Mouse (Mus musculus) intestine, embryonic 16.5 days (tissue): ENCODE data around the gene P4ha1. TPM values are rescaled to one million over a fixed set of nuclear protein-coding genes. Genes with fewer than 3 reads are reported as not detected.

Source experiments
- ATAC-seq: fragments of 200-750 bp; cut with Nextera tagmentation; 2 replicates; pipeline ENCODE4 v1.8.0; 2017; ENCODE audit warnings: moderate TSS enrichment, moderate library complexity
- H3K27ac ChIP-seq: fragments of 300-500 bp; sonication (generic); 2 replicates; pipeline ENCODE4 v1.5.1; 2014; ENCODE audit warnings: mild to moderate bottlenecking, low read length
- H3K27me3 ChIP-seq: fragments of 300-500 bp; sonication (generic); replicated peaks from 2 replicates; pipeline ENCODE4 v1.6.1; 2014; ENCODE audit warnings: low read length, control low read depth, mixed read lengths; ENCODE audit not compliant: control insufficient read depth, insufficient read depth
- H3K36me3 ChIP-seq: fragments of 300-500 bp; sonication (generic); 2 replicates; pipeline ENCODE4 v1.6.1; 2014; ENCODE audit warnings: low read length, control low read depth; ENCODE audit not compliant: control insufficient read depth, insufficient read depth
- H3K4me1 ChIP-seq: fragments of 300-500 bp; sonication (generic); 2 replicates; pipeline ENCODE4 v1.6.1; 2014; ENCODE audit warnings: low read length, control low read depth, mixed read lengths; ENCODE audit not compliant: control insufficient read depth, insufficient read depth
- H3K4me2 ChIP-seq: fragments of 300-500 bp; sonication (generic); 2 replicates; pipeline ENCODE4 v1.6.1; 2014; ENCODE audit warnings: low read depth, low read length, control low read depth
- H3K4me3 ChIP-seq: fragments of 300-500 bp; sonication (generic); 2 replicates; pipeline ENCODE4 v1.5.1; 2014; ENCODE audit warnings: mild to moderate bottlenecking, low read length
- H3K9ac ChIP-seq: fragments of 300-500 bp; sonication (generic); 2 replicates; pipeline ENCODE4 v1.6.1; 2014; ENCODE audit warnings: low read depth, low read length
- H3K9me3 ChIP-seq: fragments of 300-500 bp; sonication (generic); 2 replicates; pipeline ENCODE4 v1.6.1; 2016; ENCODE audit warnings: low read length, control low read depth; ENCODE audit not compliant: control insufficient read depth
- WGBS: fragments of 180-500 bp; shearing (Covaris S2); extraction: QIAGEN DNeasy Blood & Tissue Kit; methylation state at CpG from one replicate; pipeline ENCODE4 v1.1.7; 2014; 5-methylcytosine and 5-hydroxymethylcytosine counted together
- polyA plus RNA-seq: library from polyadenylated mRNA; unstranded; fragments of >200 nt; fragmentation: Nextera tagmentation; extraction: Ambion mirVana; gene quantifications from 2 replicates; pipeline ENCODE4 v1.2.1, GENCODE M21; 2015

P4ha1 gene
- polyA plus RNA-seq, 1 experiment from 2014 or later = 69.4 TPM

GRCm38 (mm10) chr10:59355020-59355419, 31.9 kb downstream of the P4ha1 start:
- WGBS = 83% methylated on average over 8 of the region's 8 CpGs
- Histone ChIP-seq H3K27me3 (no peaks in the 10 kb centered on the region), H3K4me2 (no peak overlapping the region), H3K4me1 (0 out of 2 replicates have a peak, but pooled peaks cover 3% of the 10 kb centered on the region), H3K9me3 (no peaks in the 10 kb centered on the region), H3K4me3 (no peak overlapping the region), H3K9ac (no peak overlapping the region), H3K36me3 (peaks cover 20% of the 10 kb centered on the region), H3K27ac (no peak overlapping the region)
- no peak for ATAC-seq

- no peak overlapping the region for H3K27ac ChIP-seq
- 88% methylated on average over 4 of the region's 4 CpGs for WGBS
- no peak for ATAC-seq
- H3K4me1 ChIP-seq = 0 out of 2 replicates have a peak, but pooled peaks cover 3% of the 10 kb centered on the region
- H3K36me3 ChIP-seq = 0 out of 2 replicates have a peak, but pooled peaks cover 13% of the 10 kb centered on the region
- no peaks in the 10 kb centered on the region for H3K27me3 ChIP-seq
- no peaks in the 10 kb centered on the region for H3K9me3 ChIP-seq
- no peak overlapping the region for H3K4me3 ChIP-seq
- no peak overlapping the region for H3K4me2 ChIP-seq
- H3K9ac ChIP-seq = no peak overlapping the region
Observed at GRCm38 (mm10) chr10:59358744-59359143, 35.6 kb downstream of the P4ha1 start.

- WGBS = 88% methylated on average over 2 of the region's 2 CpGs
- Histone ChIP-seq H3K4me1 (no peaks in the 10 kb centered on the region), H3K4me2 (no peak overlapping the region), H3K4me3 (no peak overlapping the region), H3K36me3 (0 out of 2 replicates have a peak, but pooled peaks cover 12% of the 10 kb centered on the region), H3K27me3 (no peaks in the 10 kb centered on the region), H3K9me3 (no peaks in the 10 kb centered on the region), H3K27ac (no peak overlapping the region), H3K9ac (no peak overlapping the region)
- ATAC-seq = no peak
Observed at GRCm38 (mm10) chr10:59363208-59363607, 40.1 kb downstream of the P4ha1 start.

GRCm38 (mm10) chr10:59364551-59364950, 41.5 kb downstream of the P4ha1 start:
- Histone ChIP-seq H3K4me1 (no peaks in the 10 kb centered on the region), H3K4me3 (no peak overlapping the region), H3K9ac (no peak overlapping the region), H3K27ac (no peak overlapping the region), H3K4me2 (no peak overlapping the region), H3K36me3 (peaks cover 22% of the 10 kb centered on the region; the same call in 1 of the 2 replicates), H3K27me3 (no peaks in the 10 kb centered on the region), H3K9me3 (no peaks in the 10 kb centered on the region)
- WGBS = 70% methylated on average over 3 of the region's 3 CpGs
- ATAC-seq = no peak

- Histone ChIP-seq H3K4me1 (no peaks in the 10 kb centered on the region), H3K27me3 (no peaks in the 10 kb centered on the region), H3K9me3 (no peaks in the 10 kb centered on the region), H3K36me3 (peaks cover 20% of the 10 kb centered on the region; the same call in 1 of the 2 replicates), H3K27ac (no peak overlapping the region), H3K4me3 (no peak overlapping the region), H3K9ac (no peak overlapping the region), H3K4me2 (no peak overlapping the region)
- no peak for ATAC-seq
- 86% methylated on average over 5 of the region's 5 CpGs for WGBS
Observed at GRCm38 (mm10) chr10:59365804-59366589, 42.9 kb downstream of the P4ha1 start.

GRCm38 (mm10) chr10:59366746-59367145, 43.6 kb downstream of the P4ha1 start:
- WGBS = 99% methylated on average over 4 of the region's 4 CpGs
- Histone ChIP-seq H3K9me3 (no peaks in the 10 kb centered on the region), H3K4me1 (no peaks in the 10 kb centered on the region), H3K36me3 (peaks cover 25% of the 10 kb centered on the region), H3K9ac (no peak overlapping the region), H3K4me2 (no peak overlapping the region), H3K27me3 (no peaks in the 10 kb centered on the region), H3K27ac (no peak overlapping the region), H3K4me3 (no peak overlapping the region)
- ATAC-seq = no peak

- WGBS = 66% methylated on average over 4 of the region's 4 CpGs
- Histone ChIP-seq H3K4me1 (no peaks in the 10 kb centered on the region), H3K9me3 (no peaks in the 10 kb centered on the region), H3K27me3 (no peaks in the 10 kb centered on the region), H3K4me2 (no peak overlapping the region), H3K9ac (no peak overlapping the region), H3K27ac (no peak overlapping the region), H3K4me3 (no peak overlapping the region), H3K36me3 (peaks cover 20% of the 10 kb centered on the region)
- no peak for ATAC-seq
Observed at GRCm38 (mm10) chr10:59367206-59367605, 44.1 kb downstream of the P4ha1 start.

- Histone ChIP-seq H3K9ac (no peak overlapping the region), H3K4me1 (no peaks in the 10 kb centered on the region), H3K4me3 (no peak overlapping the region), H3K27me3 (no peaks in the 10 kb centered on the region), H3K36me3 (peaks cover 22% of the 10 kb centered on the region), H3K27ac (no peak overlapping the region), H3K9me3 (no peaks in the 10 kb centered on the region), H3K4me2 (no peak overlapping the region)
- 88% methylated on average over 8 of the region's 8 CpGs for WGBS
- no peak for ATAC-seq
Observed at GRCm38 (mm10) chr10:59368729-59369128, 45.6 kb downstream of the P4ha1 start.

- 91% methylated on average over 9 of the region's 9 CpGs for WGBS
- Histone ChIP-seq H3K4me3 (no peak overlapping the region), H3K27ac (no peak overlapping the region), H3K4me2 (no peak overlapping the region), H3K9me3 (no peaks in the 10 kb centered on the region), H3K36me3 (peaks cover 22% of the 10 kb centered on the region), H3K4me1 (no peaks in the 10 kb centered on the region), H3K27me3 (no peaks in the 10 kb centered on the region), H3K9ac (no peak overlapping the region)
- no peak for ATAC-seq
Observed at GRCm38 (mm10) chr10:59369426-59369825, 46.3 kb downstream of the P4ha1 start.
